ENCODE assay signal across 8 mouse cellular contexts in the genomic region with DNA sequence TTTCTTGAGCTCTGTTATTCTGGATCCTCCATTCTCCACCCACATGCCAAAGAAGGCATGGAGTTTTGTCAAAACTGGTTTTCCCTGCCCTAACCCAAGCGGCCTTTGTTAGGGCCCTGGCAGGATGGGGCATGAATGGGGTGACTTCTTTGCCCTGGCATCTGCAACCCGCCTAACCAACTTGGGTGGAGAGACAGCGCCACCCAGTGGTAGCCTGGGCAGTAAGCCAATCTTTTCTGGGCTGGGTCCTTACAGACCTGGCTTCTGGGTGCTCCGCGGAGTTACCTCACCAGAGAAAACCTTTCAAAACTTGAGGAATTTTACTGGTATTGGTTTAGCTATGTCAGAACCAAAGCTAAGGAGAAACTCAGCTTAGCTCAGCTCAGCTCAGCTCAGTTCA. TPM values are rescaled to one million over a fixed set of nuclear protein-coding genes. Genes with fewer than 3 reads are reported as not detected.
DNase-seq lines count a peak whose midpoint lies in the region; ATAC-seq and TF ChIP-seq lines count a peak whose summit lies in the region.

No protein-coding gene starts in this region.

- no peaks in the 10 kb centered on the region for H3K9me3 ChIP-seq in heart, embryonic 11.5 days (replicated peaks; ENCODE audit: control insufficient read depth, low read length)
- H3K9me3 ChIP-seq in limb, embryonic 11.5 days (ENCODE audit: control insufficient read depth, low read length): no peaks in the 10 kb centered on the region

- H3K4me3 ChIP-seq in heart, embryonic 11.5 days (ENCODE audit: low read depth, low read length): no peak overlapping the region
- H3K4me3 ChIP-seq in limb, embryonic 11.5 days (ENCODE audit: low read depth, low read length): no peak overlapping the region
- H3K4me3 ChIP-seq in myocyte: no peak overlapping the region

- peaks cover 32% of the 10 kb centered on the region for H3K27me3 ChIP-seq in heart, embryonic 11.5 days (ENCODE audit: control insufficient read depth, insufficient read depth, low read length)
- H3K27me3 ChIP-seq in limb, embryonic 11.5 days (ENCODE audit: control insufficient read depth, insufficient read depth, low read length): peaks cover 22% of the 10 kb centered on the region; the same call in 1 of the 2 replicates
- H3K27me3 ChIP-seq in myocyte (ENCODE audit: control insufficient read depth, insufficient read depth, insufficient read length): no peaks in the 10 kb centered on the region
- H3K27me3 ChIP-seq in splenic B cell, adult 2 months (ENCODE audit: control insufficient read depth, insufficient read depth, low read length, poor library complexity, severe bottlenecking): no peaks in the 10 kb centered on the region

- no peak for TF ChIP-seq POLR2A in myocyte (IDR thresholded peaks at IDR 0.05; ENCODE audit: insufficient read length, low read depth)

- no peak overlapping the region for H3K4me2 ChIP-seq in heart, embryonic 11.5 days
- H3K4me2 ChIP-seq in limb, embryonic 11.5 days (ENCODE audit: low read depth, severe bottlenecking): no peak overlapping the region
- peak overlapping the region; percentile 44 for H3K4me2 ChIP-seq in myocyte (ENCODE audit: low read depth)

- H3K9ac ChIP-seq in heart, embryonic 11.5 days (ENCODE audit: low read depth, low read length): no peak overlapping the region
- no peak overlapping the region for H3K9ac ChIP-seq in limb, embryonic 11.5 days (ENCODE audit: low read length)

- ATAC-seq in heart, embryonic 11.5 days (replicated peaks; ENCODE audit: insufficient number of reproducible peaks, low FRiP score, low TSS enrichment): no peak
- no peak; the same call in 1 of the 2 replicates for ATAC-seq in limb, embryonic 11.5 days (ENCODE audit: insufficient number of reproducible peaks, low FRiP score, low TSS enrichment, low read depth)

- peaks cover 4% of the 10 kb centered on the region; the same call in 1 of the 2 replicates for H3K4me1 ChIP-seq in heart, embryonic 11.5 days (ENCODE audit: control insufficient read depth, insufficient read depth, low read length)
- peaks cover 2% of the 10 kb centered on the region; the same call in 1 of the 2 replicates for H3K4me1 ChIP-seq in limb, embryonic 11.5 days (ENCODE audit: control insufficient read depth, insufficient read depth, low read length)

- no peak overlapping the region for H3K27ac ChIP-seq in heart, embryonic 11.5 days (ENCODE audit: low read depth, low read length)
- H3K27ac ChIP-seq in limb, embryonic 11.5 days (replicated peaks; ENCODE audit: low read depth, low read length): no peak overlapping the region

- no peaks in the 10 kb centered on the region for H3K36me3 ChIP-seq in heart, embryonic 11.5 days (ENCODE audit: control insufficient read depth, insufficient read depth, low read length)
- H3K36me3 ChIP-seq in limb, embryonic 11.5 days (ENCODE audit: control insufficient read depth, insufficient read depth, low read length): no peaks in the 10 kb centered on the region
- H3K36me3 ChIP-seq in myocyte (ENCODE audit: control insufficient read depth, insufficient read depth): no peaks in the 10 kb centered on the region
- H3K36me3 ChIP-seq in splenic B cell, adult 2 months (ENCODE audit: control insufficient read depth, insufficient read depth, low read length, poor library complexity, severe bottlenecking): no peaks in the 10 kb centered on the region

- no peaks in the 10 kb centered on the region for H3K79me2 ChIP-seq in myocyte (ENCODE audit: control insufficient read depth, insufficient read depth)

- WGBS in heart, embryonic 11.5 days (ENCODE audit: insufficient replicate concordance): 28% methylated on average over 5 of the region's 5 CpGs
- WGBS in limb, embryonic 11.5 days: 23% methylated on average over 5 of the region's 5 CpGs

- peak; percentile 58 to 75 for DNase-seq in heart, adult 18-20 months
- DNase-seq in cerebellum, postnatal 10 days: peak; percentile 89 to 92
- DNase-seq in gastrocnemius, adult 18-20 months (ENCODE audit: low spot score): peak; percentile 60
- peak; percentile 72 for DNase-seq in kidney, adult 18-20 months
- DNase-seq in limb, embryonic 11.5 days (ENCODE audit: low spot score): peak; percentile 84
- peak; percentile 62 for DNase-seq in splenic B cell, adult 2 months (ENCODE audit: low read depth, low spot score)

- H3ac ChIP-seq in myocyte (ENCODE audit: control insufficient read depth, insufficient read length): no peak overlapping the region

TF ChIP-seq in myocyte, 11 proteins besides CTCF, POLR2A, EP300 and RAD21:
- TF ChIP-seq MYOD1 (IDR thresholded peaks at IDR 0.05; ENCODE audit: control insufficient read depth in 1 of 3, insufficient read length in 2 of 3, low read depth in 2 of 3) (no peak), TCF3 (IDR thresholded peaks at IDR 0.05; ENCODE audit: insufficient read length, low read depth) (no peak), CEBPB (IDR thresholded peaks at IDR 0.05; ENCODE audit: insufficient read depth, poor library complexity, severe bottlenecking) (no peak), USF1 (IDR thresholded peaks at IDR 0.05; ENCODE audit: low read depth) (no peak)

RNA-seq across cellular contexts. Expression of a gene that starts 51.8 kb away (rescaled TPM):
- 10 to 100 TPM; 22.4 to 24.6 TPM for total RNA-seq in heart, adult 18-20 months (2021)
- 97.3 and 110 TPM in 2 replicates for polyA plus RNA-seq in heart, embryonic 11.5 days (2014; fragmentation: Nextera tagmentation; extraction: Ambion mirVana)
- total RNA-seq in gastrocnemius, adult 18-20 months (2021): 10 to 100 TPM; 14.0 to 14.1 TPM
- 165 and 177 TPM in 2 replicates for polyA plus RNA-seq in limb, embryonic 11.5 days (2014; fragmentation: Nextera tagmentation; extraction: Ambion mirVana)
- polyA plus RNA-seq in myocyte (2012; fragmentation: generic; extraction: Trizol): 37.6 TPM
